8 mouse cellular contexts compared by ENCODE assay signal in genomic region chrX:103991702-103992101, GRCm38 (mm10). TPM values are rescaled to one million over a fixed set of nuclear protein-coding genes. Genes with fewer than 3 reads are reported as not detected.
DNase-seq lines count a peak whose midpoint lies in the region; ATAC-seq and TF ChIP-seq lines count a peak whose summit lies in the region.

No protein-coding gene starts in this region.

- no peak overlapping the region for H3K4me3 ChIP-seq in hindbrain, embryonic 11.5 days (ENCODE audit: low read depth, low read length)
- no peak overlapping the region for H3K4me3 ChIP-seq in hindbrain, embryonic 10.5 days
- no peak overlapping the region for H3K4me3 ChIP-seq in E14TG2a.4 (replicated peaks; ENCODE audit: low read length)
- H3K4me3 ChIP-seq in bone marrow, adult 2 months (replicated peaks; ENCODE audit: control insufficient read depth, low read depth, low read length): no peak overlapping the region
- no peak overlapping the region for H3K4me3 ChIP-seq in lung, embryonic 16.5 days (ENCODE audit: low read length)

- H3K9me3 ChIP-seq in hindbrain, embryonic 11.5 days (ENCODE audit: control insufficient read depth, low read length): no peaks in the 10 kb centered on the region
- no peaks in the 10 kb centered on the region for H3K9me3 ChIP-seq in hindbrain, embryonic 10.5 days
- no peaks in the 10 kb centered on the region for H3K9me3 ChIP-seq in E14TG2a.4 (ENCODE audit: low read length)
- H3K9me3 ChIP-seq in lung, embryonic 16.5 days (ENCODE audit: control insufficient read depth, low read length): no peaks in the 10 kb centered on the region

- peak; percentile 11; the same call in 1 of the 2 replicates for TF ChIP-seq CTCF in E14TG2a.4 (conservative IDR thresholded peaks at IDR 0.05; ENCODE audit: low read length)
- TF ChIP-seq CTCF in bone marrow, adult 2 months (IDR thresholded peaks at IDR 0.05; ENCODE audit: control insufficient read depth, insufficient read depth, low read length): peak; percentile 38; the same call in 1 of the 2 replicates

- H3K4me2 ChIP-seq in hindbrain, embryonic 11.5 days (replicated peaks; ENCODE audit: low read depth, low read length): no peak overlapping the region
- H3K4me2 ChIP-seq in lung, embryonic 16.5 days (ENCODE audit: low read depth, low read length): no peak overlapping the region

- H3K36me3 ChIP-seq in hindbrain, embryonic 11.5 days (ENCODE audit: control insufficient read depth, insufficient read depth, low read length): no peaks in the 10 kb centered on the region
- H3K36me3 ChIP-seq in hindbrain, embryonic 10.5 days: no peaks in the 10 kb centered on the region
- H3K36me3 ChIP-seq in E14TG2a.4 (ENCODE audit: insufficient read depth, low read length): no peaks in the 10 kb centered on the region
- H3K36me3 ChIP-seq in lung, embryonic 16.5 days (ENCODE audit: control insufficient read depth, insufficient read depth, low read length): no peaks in the 10 kb centered on the region

- WGBS in hindbrain, embryonic 11.5 days: 44% methylated on average over 10 of the region's 10 CpGs
- 42% methylated on average over 10 of the region's 10 CpGs for WGBS in hindbrain, embryonic 10.5 days
- WGBS in bone marrow, adult 2 months: 31% methylated on average over 10 of the region's 10 CpGs
- 45% methylated on average over 10 of the region's 10 CpGs for WGBS in lung, embryonic 16.5 days

- H3K27ac ChIP-seq in hindbrain, embryonic 11.5 days (ENCODE audit: low read depth, low read length): no peak overlapping the region
- H3K27ac ChIP-seq in hindbrain, embryonic 10.5 days: no peak overlapping the region
- no peak overlapping the region for H3K27ac ChIP-seq in bone marrow, adult 2 months (ENCODE audit: control insufficient read depth, insufficient read depth, low read depth, low read length, poor library complexity)
- no peak overlapping the region for H3K27ac ChIP-seq in lung, embryonic 16.5 days (ENCODE audit: low read length)

- ATAC-seq in hindbrain, embryonic 11.5 days (ENCODE audit: low FRiP score): no peak
- 0 out of 2 replicates have a peak, but pooled peaks have one; percentile 36 for ATAC-seq in lung, embryonic 16.5 days (ENCODE audit: low read depth)

- H3K9ac ChIP-seq in hindbrain, embryonic 11.5 days (ENCODE audit: low read depth, low read length): no peak overlapping the region
- H3K9ac ChIP-seq in lung, embryonic 16.5 days (ENCODE audit: low read length): no peak overlapping the region

- peaks cover 13% of the 10 kb centered on the region for H3K27me3 ChIP-seq in hindbrain, embryonic 11.5 days (ENCODE audit: control insufficient read depth, insufficient read depth, low read length)
- H3K27me3 ChIP-seq in hindbrain, embryonic 10.5 days (ENCODE audit: insufficient read depth, poor library complexity, severe bottlenecking): peaks cover 73% of the 10 kb centered on the region
- peaks cover 16% of the 10 kb centered on the region for H3K27me3 ChIP-seq in E14TG2a.4 (ENCODE audit: insufficient read depth, low read length)
- H3K27me3 ChIP-seq in lung, embryonic 16.5 days (ENCODE audit: control insufficient read depth, insufficient read depth, low read depth, low read length): peaks cover 6% of the 10 kb centered on the region

- H3K4me1 ChIP-seq in hindbrain, embryonic 11.5 days (replicated peaks; ENCODE audit: control insufficient read depth, insufficient read depth, low read length): no peaks in the 10 kb centered on the region
- 0 out of 2 replicates have a peak, but pooled peaks cover 4% of the 10 kb centered on the region for H3K4me1 ChIP-seq in hindbrain, embryonic 10.5 days (replicated peaks)
- H3K4me1 ChIP-seq in E14TG2a.4 (replicated peaks; ENCODE audit: low read depth, low read length): peaks cover 7% of the 10 kb centered on the region
- no peaks in the 10 kb centered on the region for H3K4me1 ChIP-seq in bone marrow, adult 2 months (ENCODE audit: control insufficient read depth, insufficient read depth, low read length)
- no peaks in the 10 kb centered on the region for H3K4me1 ChIP-seq in lung, embryonic 16.5 days (replicated peaks; ENCODE audit: control insufficient read depth, insufficient read depth, low read length)

- TF ChIP-seq POLR2A in bone marrow, adult 2 months (IDR thresholded peaks at IDR 0.05; ENCODE audit: borderline replicate concordance, control insufficient read depth, low read depth, low read length): no peak

- DNase-seq in hindbrain, embryonic 11.5 days (ENCODE audit: low spot score): peak; percentile 15
- DNase-seq in hindbrain, embryonic 10.5 days (ENCODE audit: low spot score): no peak
- no peak for DNase-seq in right cerebral cortex, postnatal 4 days
- no peak for DNase-seq in cerebellum, adult 11-12 months
- DNase-seq in layer of hippocampus, adult 9-10 months (ENCODE audit: low spot score): no peak

RNA-seq across cellular contexts. Expression of gene Rlim, which starts 10.6 kb away (rescaled TPM):
- polyA plus RNA-seq in hindbrain, embryonic 11.5 days (2014; fragmentation: Nextera tagmentation; extraction: Ambion mirVana): 41.0 and 41.1 TPM in 2 replicates
- 27.5 and 37.0 TPM in 2 replicates for polyA plus RNA-seq in hindbrain, embryonic 10.5 days (2016; fragmentation: Nextera tagmentation; extraction: Ambion mirVana)
- 11.1 and 20.3 TPM in 2 replicates for polyA plus RNA-seq in bone marrow, adult 2 months (2011; ENCODE audit: insufficient read depth, insufficient read length, low replicate concordance, missing spikeins)
- 48.1 and 50.4 TPM in 2 replicates for polyA plus RNA-seq in lung, embryonic 16.5 days (2015; fragmentation: Nextera tagmentation; extraction: Ambion mirVana)
